Mouse (Mus musculus): ENCODE measurements around the gene Phyhd1. TPM values are rescaled to one million over a fixed set of nuclear protein-coding genes. Genes with fewer than 3 reads are reported as not detected.

Gene Phyhd1
- total RNA-seq, 1 experiment from 2014 or later, result 1.2 TPM

- no peak for ATAC-seq (replicated peaks in 1 of 2; ENCODE audit: insufficient read depth in 1 of 2, low FRiP score in 2 of 2, low TSS enrichment in 1 of 2, low read depth in 1 of 2, poor library complexity in 2 of 2, severe bottlenecking in 2 of 2)
These were observed 53.3 kb downstream of the Phyhd1 start for GRCm38 (mm10) chr2:30319260-30319659.

GRCm38 (mm10) chr2:30323111-30323510 lies 57.1 kb downstream of the Phyhd1 start:
- ATAC-seq (replicated peaks in 1 of 2; ENCODE audit: insufficient read depth in 1 of 2, low FRiP score in 2 of 2, low TSS enrichment in 1 of 2, low read depth in 1 of 2, poor library complexity in 2 of 2, severe bottlenecking in 2 of 2), result no peak

GRCm38 (mm10) chr2:30325296-30325695 lies 59.3 kb downstream of the Phyhd1 start:
- no peak for ATAC-seq (replicated peaks in 1 of 2; ENCODE audit: insufficient read depth in 1 of 2, low FRiP score in 2 of 2, low TSS enrichment in 1 of 2, low read depth in 1 of 2, poor library complexity in 2 of 2, severe bottlenecking in 2 of 2)

GRCm38 (mm10) chr2:30327276-30327675 lies 61.3 kb downstream of the Phyhd1 start:
- ATAC-seq (replicated peaks in 1 of 2; ENCODE audit: insufficient read depth in 1 of 2, low FRiP score in 2 of 2, low TSS enrichment in 1 of 2, low read depth in 1 of 2, poor library complexity in 2 of 2, severe bottlenecking in 2 of 2), result no peak

- ATAC-seq (replicated peaks in 1 of 2; ENCODE audit: insufficient read depth in 1 of 2, low FRiP score in 2 of 2, low TSS enrichment in 1 of 2, low read depth in 1 of 2, poor library complexity in 2 of 2, severe bottlenecking in 2 of 2), result no peak
These were observed 62.8 kb downstream of the Phyhd1 start for GRCm38 (mm10) chr2:30328791-30329190.

Other genes with a start within 250 kb of the Phyhd1 start
- 8.4 and 11.6 TPM in 2 replicates for gene Wdr34, start 217.3 kb upstream of the Phyhd1 start, total RNA-seq (2017)
- gene Set, start 208.8 kb upstream of the Phyhd1 start, total RNA-seq (2017), result 1,010 and 1,764 TPM in 2 replicates
- gene Pkn3, start 188.5 kb upstream of the Phyhd1 start, total RNA-seq (2017), result 20.9 and 24.7 TPM in 2 replicates
- gene Zdhhc12, start 172.6 kb upstream of the Phyhd1 start, total RNA-seq (2017), result 5.4 and 6.5 TPM in 2 replicates
- gene Zer1, start 141.6 kb upstream of the Phyhd1 start, total RNA-seq (2017), result 12.6 and 15.6 TPM in 2 replicates
- gene Tbc1d13, start 132.5 kb upstream of the Phyhd1 start, total RNA-seq (2017), result 31.4 and 35.0 TPM in 2 replicates
- 3.2 and 8.1 TPM in 2 replicates for gene Endog, start 94.7 kb upstream of the Phyhd1 start, total RNA-seq (2017)
- gene Spout1, start 87.7 kb upstream of the Phyhd1 start, total RNA-seq (2017), result 24.7 and 42.1 TPM in 2 replicates
- gene Kyat1, start 60.4 kb upstream of the Phyhd1 start, total RNA-seq (2017), result 9.3 and 10.3 TPM in 2 replicates
- 11.3 and 15.3 TPM in 2 replicates for gene Lrrc8a, start 28.5 kb upstream of the Phyhd1 start, total RNA-seq (2017)
- 1.4 TPM in 1 of 2 replicates, not detected in the other for gene Gm28035, start 25.6 kb upstream of the Phyhd1 start, total RNA-seq (2017)
- gene Gm28038, start 14.8 kb downstream of the Phyhd1 start, total RNA-seq (2017), result not detected in 2 replicates
- 8.8 and 9.9 TPM in 2 replicates for gene Dolk, start 20.1 kb downstream of the Phyhd1 start, total RNA-seq (2017)
- gene Nup188, start 20.2 kb downstream of the Phyhd1 start, total RNA-seq (2017), result 18.9 and 25.4 TPM in 2 replicates
- 30.4 and 41.2 TPM in 2 replicates for gene Sh3glb2, start 93.1 kb downstream of the Phyhd1 start, total RNA-seq (2017)
- 7.4 and 14.8 TPM in 2 replicates for gene Miga2, start 98.0 kb downstream of the Phyhd1 start, total RNA-seq (2017)
- 7.4 and 24.5 TPM in 2 replicates for gene Dolpp1, start 126.1 kb downstream of the Phyhd1 start, total RNA-seq (2017)
- 7.1 and 8.9 TPM in 2 replicates for gene Crat, start 149.6 kb downstream of the Phyhd1 start, total RNA-seq (2017)
- 60.4 and 66.6 TPM in 2 replicates for gene Ptpa, start 149.8 kb downstream of the Phyhd1 start, total RNA-seq (2017)
- gene Ier5l, start 208.0 kb downstream of the Phyhd1 start, total RNA-seq (2017), result 0.19 and 2.4 TPM in 2 replicates